Mouse (Mus musculus) lung, adult 2 months (tissue): ENCODE measurements at regions not wholly inside any gene's neighbourhood (a gene's known extent, or its start where the extent isn't known, plus 50 kb on each side); places are given as distances from the start of the nearest gene placed in this dataset.

ENCODE experiments used
- CTCF ChIP-seq: fragments of 200-500 bp; IDR thresholded peaks from 2 replicates; pipeline ENCODE4 v1.5.1; 2011; ENCODE audit warnings: mild to moderate bottlenecking, low read length, control low read depth; ENCODE audit not compliant: insufficient read depth
- POLR2A ChIP-seq: fragments of 200-500 bp; IDR thresholded peaks from 2 replicates; pipeline ENCODE4 v1.6.1; 2011; ENCODE audit warnings: low read depth, mild to moderate bottlenecking, control low read depth, low read length, borderline replicate concordance; ENCODE audit errors: extremely low read depth

DNA sequence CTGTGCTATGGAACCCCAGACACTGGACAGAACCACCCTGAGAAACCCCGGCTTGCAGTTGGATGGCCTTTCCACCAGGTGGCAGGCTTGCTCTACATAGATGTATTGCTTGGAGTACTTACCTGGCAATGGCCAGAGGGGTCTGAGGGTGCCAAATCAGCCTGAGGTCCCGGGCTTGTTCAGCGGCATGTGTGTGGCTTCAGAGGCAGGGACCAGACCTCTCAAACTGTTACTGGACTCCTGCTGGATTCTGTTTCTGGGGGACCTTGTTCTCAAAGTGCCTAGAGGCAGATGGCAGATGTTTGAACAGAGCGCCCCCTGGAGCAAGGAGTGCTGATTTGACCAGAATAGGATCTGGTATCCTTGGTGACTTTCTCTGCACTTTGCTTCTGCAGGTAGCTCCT, 262.9 kb upstream of the Gm4791 start:
- TF ChIP-seq CTCF (peak; percentile 90), POLR2A (no peak)
